Mouse (Mus musculus) bone marrow macrophage, adult 2 months (primary cell): ENCODE data around the gene Vstm2a.

Experiments
- CTCF ChIP-seq: IDR thresholded peaks from 2 replicates; pipeline ENCODE4 v1.5.1; 2012; ENCODE audit warnings: low read depth, mild to moderate bottlenecking, low read length, moderate library complexity
- POLR2A ChIP-seq: IDR thresholded peaks from 2 replicates; pipeline ENCODE4 v1.6.1; 2012; ENCODE audit warnings: mild to moderate bottlenecking, low read depth, low read length, borderline replicate concordance

- TF ChIP-seq POLR2A = no peak
- TF ChIP-seq CTCF = no peak
Measured at GRCm38 (mm10) chr11:16257011-16257410, 513 bp upstream of the Vstm2a start.
